Mouse (Mus musculus): Measurements from ENCODE around the gene Lrrn3. TPM values are rescaled to one million over a fixed set of nuclear protein-coding genes. Genes with fewer than 3 reads are reported as not detected.

Lrrn3 gene
- polyA plus RNA-seq, 1 experiment from 2014 or later: 68.8 TPM

- Histone ChIP-seq H3K4me3 (peak overlapping the region; percentile 45), H3K4me2 (replicated peaks) (peak overlapping the region; percentile 56), H3K9ac (peak overlapping the region; percentile 65), H3K36me3 (no peaks in the 10 kb centered on the region), H3K4me1 (peaks cover 13% of the 10 kb centered on the region), H3K27ac (peak overlapping the region; percentile 89), H3K27me3 (no peaks in the 10 kb centered on the region), H3K9me3 (replicated peaks) (no peaks in the 10 kb centered on the region)
- 21% methylated on average over 16 of the region's 16 CpGs for WGBS
- peak; percentile 53 for ATAC-seq (ENCODE audit: low FRiP score)
Observed at GRCm38 (mm10) chr12:41484689-41485511, 1.3 kb downstream of the Lrrn3 start.

- peaks cover 13% of the 10 kb centered on the region for H3K4me1 ChIP-seq
- no peaks in the 10 kb centered on the region for H3K36me3 ChIP-seq
- ATAC-seq (ENCODE audit: low FRiP score): no peak
- peak overlapping the region; percentile 65 for H3K9ac ChIP-seq
- peak overlapping the region; percentile 45 for H3K4me3 ChIP-seq
- H3K27me3 ChIP-seq: no peaks in the 10 kb centered on the region
- no peaks in the 10 kb centered on the region for H3K9me3 ChIP-seq (replicated peaks)
- peak overlapping the region; percentile 56 for H3K4me2 ChIP-seq (replicated peaks)
- H3K27ac ChIP-seq: peak overlapping the region; percentile 89
- 29% methylated on average over 23 of the region's 23 CpGs for WGBS
Observed at GRCm38 (mm10) chr12:41483593-41484451, 2.4 kb downstream of the Lrrn3 start.

GRCm38 (mm10) chr12:41483091-41483592, 3.1 kb downstream of the Lrrn3 start:
- no peaks in the 10 kb centered on the region for H3K9me3 ChIP-seq (replicated peaks)
- H3K36me3 ChIP-seq: no peaks in the 10 kb centered on the region
- H3K4me3 ChIP-seq: peak overlapping the region; percentile 45
- H3K9ac ChIP-seq: peak overlapping the region; percentile 65
- H3K27me3 ChIP-seq: no peaks in the 10 kb centered on the region
- ATAC-seq (ENCODE audit: low FRiP score): no peak
- H3K27ac ChIP-seq: peak overlapping the region; percentile 89
- H3K4me1 ChIP-seq: peaks cover 13% of the 10 kb centered on the region
- 84% methylated on average over 5 of the region's 5 CpGs for WGBS
- H3K4me2 ChIP-seq (replicated peaks): peak overlapping the region; percentile 56

GRCm38 (mm10) chr12:41481486-41481885, 4.7 kb downstream of the Lrrn3 start:
- no peaks in the 10 kb centered on the region for H3K36me3 ChIP-seq
- H3K27ac ChIP-seq: no peak overlapping the region
- no peaks in the 10 kb centered on the region for H3K27me3 ChIP-seq
- H3K9me3 ChIP-seq (replicated peaks): no peaks in the 10 kb centered on the region
- no peak for ATAC-seq (ENCODE audit: low FRiP score)
- H3K4me2 ChIP-seq (replicated peaks): no peak overlapping the region; the same call in 1 of the 2 replicates
- peaks cover 13% of the 10 kb centered on the region for H3K4me1 ChIP-seq
- H3K9ac ChIP-seq: no peak overlapping the region
- 80% methylated on average over 2 of the region's 2 CpGs for WGBS
- no peak overlapping the region for H3K4me3 ChIP-seq

GRCm38 (mm10) chr12:41469096-41469801, 17.0 kb downstream of the Lrrn3 start:
- Histone ChIP-seq H3K4me1 (no peaks in the 10 kb centered on the region), H3K36me3 (no peaks in the 10 kb centered on the region), H3K4me3 (no peak overlapping the region), H3K9me3 (replicated peaks) (no peaks in the 10 kb centered on the region), H3K27me3 (no peaks in the 10 kb centered on the region), H3K4me2 (replicated peaks) (no peak overlapping the region), H3K9ac (no peak overlapping the region), H3K27ac (no peak overlapping the region)
- no peak for ATAC-seq (ENCODE audit: low FRiP score)
- 67% methylated on average over 6 of the region's 6 CpGs for WGBS

- no peak for ATAC-seq (ENCODE audit: low FRiP score)
- Histone ChIP-seq H3K4me3 (no peak overlapping the region), H3K9me3 (replicated peaks) (no peaks in the 10 kb centered on the region), H3K27me3 (no peaks in the 10 kb centered on the region), H3K27ac (no peak overlapping the region), H3K36me3 (no peaks in the 10 kb centered on the region), H3K9ac (no peak overlapping the region), H3K4me1 (no peaks in the 10 kb centered on the region), H3K4me2 (replicated peaks) (no peak overlapping the region)
- WGBS: 88% methylated on average over 3 of the region's 3 CpGs
Observed at GRCm38 (mm10) chr12:41468374-41468991, 17.7 kb downstream of the Lrrn3 start.

- Histone ChIP-seq H3K9me3 (replicated peaks) (no peaks in the 10 kb centered on the region), H3K4me1 (no peaks in the 10 kb centered on the region), H3K9ac (no peak overlapping the region), H3K27ac (no peak overlapping the region), H3K4me3 (no peak overlapping the region), H3K36me3 (no peaks in the 10 kb centered on the region), H3K4me2 (replicated peaks) (no peak overlapping the region), H3K27me3 (no peaks in the 10 kb centered on the region)
- 51% methylated on average over 4 of the region's 4 CpGs for WGBS
- ATAC-seq (ENCODE audit: low FRiP score): no peak
Observed at GRCm38 (mm10) chr12:41438446-41438845, 47.8 kb downstream of the Lrrn3 start.

GRCm38 (mm10) chr12:41436206-41436985, 49.8 kb downstream of the Lrrn3 start:
- Histone ChIP-seq H3K9me3 (replicated peaks) (no peaks in the 10 kb centered on the region), H3K36me3 (no peaks in the 10 kb centered on the region), H3K4me2 (replicated peaks) (no peak overlapping the region), H3K4me1 (no peaks in the 10 kb centered on the region), H3K27ac (no peak overlapping the region), H3K4me3 (no peak overlapping the region), H3K27me3 (no peaks in the 10 kb centered on the region), H3K9ac (no peak overlapping the region)
- 79% methylated on average over 5 of the region's 5 CpGs for WGBS
- ATAC-seq (ENCODE audit: low FRiP score): no peak

GRCm38 (mm10) chr12:41428806-41429205, 57.4 kb downstream of the Lrrn3 start:
- no peaks in the 10 kb centered on the region for H3K27me3 ChIP-seq
- H3K9ac ChIP-seq: no peak overlapping the region
- no peak overlapping the region for H3K4me3 ChIP-seq
- no peaks in the 10 kb centered on the region for H3K4me1 ChIP-seq
- no peak overlapping the region for H3K27ac ChIP-seq
- no peaks in the 10 kb centered on the region for H3K36me3 ChIP-seq
- no peak for ATAC-seq (ENCODE audit: low FRiP score)
- H3K4me2 ChIP-seq (replicated peaks): no peak overlapping the region
- H3K9me3 ChIP-seq (replicated peaks): no peaks in the 10 kb centered on the region

GRCm38 (mm10) chr12:41427464-41427863, 58.8 kb downstream of the Lrrn3 start:
- no peak overlapping the region for H3K4me2 ChIP-seq (replicated peaks)
- no peak overlapping the region for H3K4me3 ChIP-seq
- no peak overlapping the region for H3K27ac ChIP-seq
- no peaks in the 10 kb centered on the region for H3K4me1 ChIP-seq
- ATAC-seq (ENCODE audit: low FRiP score): no peak
- no peaks in the 10 kb centered on the region for H3K9me3 ChIP-seq (replicated peaks)
- no peak overlapping the region for H3K9ac ChIP-seq
- WGBS: 54% methylated on average over 5 of the region's 5 CpGs
- no peaks in the 10 kb centered on the region for H3K27me3 ChIP-seq
- no peaks in the 10 kb centered on the region for H3K36me3 ChIP-seq

GRCm38 (mm10) chr12:41425101-41425679, 61.0 kb downstream of the Lrrn3 start:
- no peak overlapping the region for H3K4me2 ChIP-seq (replicated peaks)
- no peaks in the 10 kb centered on the region for H3K4me1 ChIP-seq
- no peak overlapping the region for H3K4me3 ChIP-seq
- no peak overlapping the region for H3K9ac ChIP-seq
- 55% methylated on average over 9 of the region's 9 CpGs for WGBS
- no peaks in the 10 kb centered on the region for H3K9me3 ChIP-seq (replicated peaks)
- no peaks in the 10 kb centered on the region for H3K27me3 ChIP-seq
- no peaks in the 10 kb centered on the region for H3K36me3 ChIP-seq
- H3K27ac ChIP-seq: no peak overlapping the region
- peak; percentile 40; the same call in 1 of the 2 replicates for ATAC-seq (ENCODE audit: low FRiP score)

Measured in hindbrain, embryonic 12.5 days (tissue).